In the genomic region with DNA sequence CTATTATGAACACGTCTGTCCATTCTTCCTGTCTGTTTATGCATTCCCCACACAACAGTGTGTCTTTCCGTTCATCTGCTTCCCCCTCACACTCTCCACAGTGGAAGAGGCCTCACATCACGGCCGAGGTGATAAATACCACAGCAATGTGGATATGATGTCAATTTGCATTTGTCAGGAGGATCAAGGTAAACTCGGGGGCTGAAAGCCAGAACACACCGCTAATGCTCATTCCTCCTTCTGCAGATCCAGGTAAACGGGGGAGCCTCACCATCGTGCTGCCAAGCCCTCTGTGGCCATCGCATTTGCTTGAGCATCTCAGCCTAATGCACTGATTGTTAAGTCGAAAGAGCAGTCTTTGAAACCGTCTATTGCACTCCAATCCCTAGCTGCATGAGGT, we compare ENCODE assay signal across 12 mouse cellular contexts. TPM values are rescaled to one million over a fixed set of nuclear protein-coding genes. Genes with fewer than 3 reads are reported as not detected.
DNase-seq lines count a peak whose midpoint lies in the region; ATAC-seq and TF ChIP-seq lines count a peak whose summit lies in the region.
"Had no signal": no experiment of that assay in that cellular context is flagged by ENCODE, and none has a peak within 500 bp of the region (broad histone marks: within the 10 kb centered on the region; RNA-seq: fewer than 3 reads in every experiment).

No protein-coding gene starts in this region.

- no peaks in the 10 kb centered on the region for H3K36me3 ChIP-seq in heart, embryonic 12.5 days
- H3K36me3 ChIP-seq in embryonic facial prominence, embryonic 12.5 days = no peaks in the 10 kb centered on the region
- H3K36me3 ChIP-seq in hindbrain, postnatal 0 days (ENCODE audit: insufficient read depth, low read length) = no peaks in the 10 kb centered on the region
- no peaks in the 10 kb centered on the region for H3K36me3 ChIP-seq in midbrain, embryonic 15.5 days (replicated peaks)

- ATAC-seq in heart, embryonic 12.5 days (ENCODE audit: insufficient number of reproducible peaks, low FRiP score) = no peak
- no peak for ATAC-seq in embryonic facial prominence, embryonic 12.5 days (ENCODE audit: insufficient number of reproducible peaks, insufficient read depth, low FRiP score, low TSS enrichment)
- no peak for ATAC-seq in hindbrain, postnatal 0 days
- ATAC-seq in midbrain, embryonic 15.5 days (replicated peaks) = peak; percentile 65

- 14% methylated on average over 11 of the region's 11 CpGs for WGBS in heart, embryonic 12.5 days
- 10% methylated on average over 11 of the region's 11 CpGs for WGBS in embryonic facial prominence, embryonic 12.5 days
- WGBS in hindbrain, postnatal 0 days = 8% methylated on average over 11 of the region's 11 CpGs
- WGBS in midbrain, embryonic 15.5 days = 2% methylated on average over 11 of the region's 11 CpGs

- peak overlapping the region; percentile 64 for H3K4me2 ChIP-seq in heart, embryonic 12.5 days
- H3K4me2 ChIP-seq in embryonic facial prominence, embryonic 12.5 days (replicated peaks) = peak overlapping the region; percentile 48
- peak overlapping the region; percentile 60 for H3K4me2 ChIP-seq in hindbrain, postnatal 0 days (ENCODE audit: low read depth, low read length)
- peak overlapping the region; percentile 61 for H3K4me2 ChIP-seq in midbrain, embryonic 15.5 days

- no peak overlapping the region for H3K9ac ChIP-seq in heart, embryonic 12.5 days
- no peak overlapping the region for H3K9ac ChIP-seq in embryonic facial prominence, embryonic 12.5 days
- peak overlapping the region; percentile 15; the same call in 1 of the 2 replicates for H3K9ac ChIP-seq in hindbrain, postnatal 0 days (replicated peaks; ENCODE audit: low read length)
- no peak overlapping the region for H3K9ac ChIP-seq in midbrain, embryonic 15.5 days

- peak overlapping the region; percentile 35 for H3K4me3 ChIP-seq in heart, embryonic 12.5 days
- H3K4me3 ChIP-seq in embryonic facial prominence, embryonic 12.5 days = peak overlapping the region; percentile 26
- peak overlapping the region; percentile 27 for H3K4me3 ChIP-seq in hindbrain, postnatal 0 days (ENCODE audit: low read length)
- peak overlapping the region; percentile 33 for H3K4me3 ChIP-seq in midbrain, embryonic 15.5 days

- intact Hi-C loops in heart, postnatal 36 days (cut with DNase I) = no loop called here
- intact Hi-C loops in gastrocnemius, postnatal 36 days (cut with DNase I) = no loop called here

- no peak overlapping the region for H3K27ac ChIP-seq in heart, embryonic 12.5 days (ENCODE audit: poor library complexity, severe bottlenecking)
- no peak overlapping the region for H3K27ac ChIP-seq in embryonic facial prominence, embryonic 12.5 days
- H3K27ac ChIP-seq in hindbrain, postnatal 0 days = no peak overlapping the region
- peak overlapping the region; percentile 51 for H3K27ac ChIP-seq in midbrain, embryonic 15.5 days

- no peak for TF ChIP-seq CTCF in hindbrain, postnatal 0 days (IDR thresholded peaks at IDR 0.05; ENCODE audit: low read depth)

- H3K9me3 ChIP-seq in heart, embryonic 12.5 days (replicated peaks) = no peaks in the 10 kb centered on the region
- H3K9me3 ChIP-seq in embryonic facial prominence, embryonic 12.5 days = no peaks in the 10 kb centered on the region
- no peaks in the 10 kb centered on the region for H3K9me3 ChIP-seq in hindbrain, postnatal 0 days (ENCODE audit: low read length)
- no peaks in the 10 kb centered on the region for H3K9me3 ChIP-seq in midbrain, embryonic 15.5 days

- peaks cover 61% of the 10 kb centered on the region for H3K27me3 ChIP-seq in heart, embryonic 12.5 days (replicated peaks)
- peaks cover 43% of the 10 kb centered on the region for H3K27me3 ChIP-seq in embryonic facial prominence, embryonic 12.5 days
- H3K27me3 ChIP-seq in hindbrain, postnatal 0 days (ENCODE audit: insufficient read depth, low read length) = no peaks in the 10 kb centered on the region
- peaks cover 10% of the 10 kb centered on the region for H3K27me3 ChIP-seq in midbrain, embryonic 15.5 days (replicated peaks)

- no peak for DNase-seq in heart, postnatal 36 days
- DNase-seq in hindbrain, postnatal 0 days (ENCODE audit: low spot score) = peak; percentile 7
- DNase-seq in right cerebral cortex, adult 18-20 months = no peak
- no peak for DNase-seq in gastrocnemius, postnatal 36 days
- no peak for DNase-seq in adrenal gland, adult 2 months
- DNase-seq: cerebellum, adult 18-20 months; left cerebral cortex, postnatal 4 days; thymus, adult 18-20 months had no signal

- peaks cover 4% of the 10 kb centered on the region; the same call in 1 of the 2 replicates for H3K4me1 ChIP-seq in heart, embryonic 12.5 days (replicated peaks)
- H3K4me1 ChIP-seq in embryonic facial prominence, embryonic 12.5 days = no peaks in the 10 kb centered on the region
- no peaks in the 10 kb centered on the region; the same call in 1 of the 2 replicates for H3K4me1 ChIP-seq in hindbrain, postnatal 0 days (ENCODE audit: insufficient read depth, low read length)
- peaks cover 21% of the 10 kb centered on the region for H3K4me1 ChIP-seq in midbrain, embryonic 15.5 days

RNA-seq across cellular contexts. Expression of a gene that starts 56.1 kb away (rescaled TPM):
- polyA plus RNA-seq in heart, embryonic 12.5 days (2016; fragmentation: Nextera tagmentation; extraction: Ambion mirVana) = not detected in 2 replicates
- total RNA-seq in heart, postnatal 36 days (2021) = not detected
- not detected in 2 replicates for polyA plus RNA-seq in embryonic facial prominence, embryonic 12.5 days (2016; fragmentation: Nextera tagmentation; extraction: Ambion mirVana)
- total RNA-seq in hindbrain, postnatal 0 days (2014; rRNA removed) = not detected in 2 replicates
- polyA plus RNA-seq in hindbrain, postnatal 0 days (2015; fragmentation: Nextera tagmentation; extraction: Ambion mirVana) = not detected in 2 replicates
- polyA plus RNA-seq in midbrain, embryonic 15.5 days (2015; fragmentation: Nextera tagmentation; extraction: Ambion mirVana) = not detected in 2 replicates
- total RNA-seq in gastrocnemius, postnatal 36 days (2021) = not detected
- total RNA-seq in adrenal gland, adult 2 months (2021) = not detected
- not detected in 2 replicates for polyA plus RNA-seq in adrenal gland, adult 2 months (2012; rRNA removed)
- total RNA-seq: left cerebral cortex, postnatal 4 days had no signal
- polyA plus RNA-seq: gonadal fat pad, adult 2 months had no signal
